Mouse (Mus musculus): ENCODE measurements around the gene 1600014C23Rik. TPM values are rescaled to one million over a fixed set of nuclear protein-coding genes. Genes with fewer than 3 reads are reported as not detected.
A peak's percentile ranks its signal among the peaks of the same experiment; 100 is the strongest.

1600014C23Rik gene
- total RNA-seq, 1 experiment = not detected

GRCm38 (mm10) chr17:45752053-45752452, 18.4 kb upstream of the 1600014C23Rik start:
- Histone ChIP-seq H3K9ac (ENCODE audit: insufficient read depth, low read depth, low read length, poor library complexity, severe bottlenecking) (no peak overlapping the region), H3K36me3 (ENCODE audit: control insufficient read depth, insufficient read depth, low read length, poor library complexity, severe bottlenecking) (no peaks in the 10 kb centered on the region), H3K4me1 (ENCODE audit: control insufficient read depth in 2 of 2, insufficient read depth in 2 of 2, low read length in 2 of 2, poor library complexity in 1 of 2) (peaks cover 0 to 8% of the 10 kb centered on the region in 2 experiments; a peak in 1 of 4 replicates), H3K9me3 (ENCODE audit: control insufficient read depth, insufficient read depth, low read depth, low read length) (no peaks in the 10 kb centered on the region), H3K27ac (ENCODE audit: insufficient read depth, low read depth, low read length, poor library complexity, severe bottlenecking) (no peak overlapping the region), H3K4me3 (ENCODE audit: insufficient read depth in 1 of 2, low read depth in 1 of 2, low read length in 2 of 2, poor library complexity in 1 of 2, severe bottlenecking in 1 of 2) (no peak overlapping the region)
- DNase-seq (ENCODE audit: low read depth, low spot score) = no peak
- TF ChIP-seq ZC3H11A (IDR thresholded peaks at IDR 0.05; ENCODE audit: borderline replicate concordance, low read depth, low read length) (no peak), ZNF384 (IDR thresholded peaks at IDR 0.05; ENCODE audit: low read depth, low read length) (no peak), HCFC1 (IDR thresholded peaks at IDR 0.05; ENCODE audit: borderline replicate concordance, insufficient read depth, low read length) (no peak), MAFK (IDR thresholded peaks at IDR 0.05; ENCODE audit: insufficient read depth, low read depth, low read length) (no peak), CHD2 (IDR thresholded peaks at IDR 0.05; ENCODE audit: low read depth, low read length) (no peak)
- in situ Hi-C loops (cut with MboI; ENCODE audit: low sequenced_read_pairs in 2 of 2, unreplicated experiment in 2 of 2) = no loop called here

GRCm38 (mm10) chr17:45751359-45751758, 17.7 kb upstream of the 1600014C23Rik start:
- Histone ChIP-seq H3K4me1 (ENCODE audit: control insufficient read depth in 2 of 2, insufficient read depth in 2 of 2, low read length in 2 of 2, poor library complexity in 1 of 2) (peaks cover 0 to 4% of the 10 kb centered on the region in 2 experiments; a peak in 1 of 4 replicates), H3K36me3 (ENCODE audit: control insufficient read depth, insufficient read depth, low read length, poor library complexity, severe bottlenecking) (no peaks in the 10 kb centered on the region), H3K4me3 (ENCODE audit: insufficient read depth in 1 of 2, low read depth in 1 of 2, low read length in 2 of 2, poor library complexity in 1 of 2, severe bottlenecking in 1 of 2) (no peak overlapping the region), H3K27ac (ENCODE audit: insufficient read depth, low read depth, low read length, poor library complexity, severe bottlenecking) (no peak overlapping the region), H3K9ac (ENCODE audit: insufficient read depth, low read depth, low read length, poor library complexity, severe bottlenecking) (no peak overlapping the region), H3K9me3 (ENCODE audit: control insufficient read depth, insufficient read depth, low read depth, low read length) (no peaks in the 10 kb centered on the region)
- in situ Hi-C loops (cut with MboI; ENCODE audit: low sequenced_read_pairs in 2 of 2, unreplicated experiment in 2 of 2) = no loop called here
- TF ChIP-seq ZC3H11A (IDR thresholded peaks at IDR 0.05; ENCODE audit: borderline replicate concordance, low read depth, low read length) = no peak
- TF ChIP-seq ZNF384 (IDR thresholded peaks at IDR 0.05; ENCODE audit: low read depth, low read length) = peak; percentile 59; the same call in 1 of the 2 replicates
- DNase-seq (ENCODE audit: low read depth, low spot score) = no peak

DNA sequence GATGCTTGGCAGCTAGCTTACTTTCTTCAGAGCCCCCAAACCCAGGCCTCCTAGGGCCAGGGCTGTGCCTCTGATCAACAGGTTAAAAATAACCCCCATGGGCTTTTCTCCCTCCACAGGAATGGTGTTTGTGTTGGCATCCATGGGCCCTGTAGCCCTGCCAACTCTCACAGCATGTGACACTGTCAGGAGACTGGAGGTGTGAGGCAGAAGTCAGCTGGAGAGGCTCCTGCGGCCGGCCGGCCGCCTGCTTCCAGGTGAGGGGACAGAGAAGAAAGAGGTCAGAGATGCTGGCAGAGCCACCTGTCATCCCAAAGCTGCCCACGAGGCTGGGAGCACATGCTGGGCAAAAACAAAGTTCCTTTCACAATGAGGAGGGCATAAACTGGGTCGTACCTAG, 15.5 kb upstream of the 1600014C23Rik start:
- H3K27ac ChIP-seq (ENCODE audit: insufficient read depth, low read depth, low read length, poor library complexity, severe bottlenecking) = no peak overlapping the region
- in situ Hi-C loops (cut with MboI; ENCODE audit: low sequenced_read_pairs in 2 of 2, unreplicated experiment in 2 of 2) = no loop called here
- no peaks in the 10 kb centered on the region for H3K9me3 ChIP-seq (ENCODE audit: control insufficient read depth, insufficient read depth, low read depth, low read length)
- no peak overlapping the region for H3K4me3 ChIP-seq (ENCODE audit: insufficient read depth in 1 of 2, low read depth in 1 of 2, low read length in 2 of 2, poor library complexity in 1 of 2, severe bottlenecking in 1 of 2)
- TF ChIP-seq MAFK (IDR thresholded peaks at IDR 0.05; ENCODE audit: insufficient read depth, low read depth, low read length) (no peak), ZNF384 (IDR thresholded peaks at IDR 0.05; ENCODE audit: low read depth, low read length) (no peak), HCFC1 (IDR thresholded peaks at IDR 0.05; ENCODE audit: borderline replicate concordance, insufficient read depth, low read length) (no peak), ZC3H11A (IDR thresholded peaks at IDR 0.05; ENCODE audit: borderline replicate concordance, low read depth, low read length) (no peak), CHD2 (IDR thresholded peaks at IDR 0.05; ENCODE audit: low read depth, low read length) (no peak)
- peaks cover 0 to 3% of the 10 kb centered on the region in 2 experiments; a peak in 1 of 4 replicates for H3K4me1 ChIP-seq (ENCODE audit: control insufficient read depth in 2 of 2, insufficient read depth in 2 of 2, low read length in 2 of 2, poor library complexity in 1 of 2)
- H3K36me3 ChIP-seq (ENCODE audit: control insufficient read depth, insufficient read depth, low read length, poor library complexity, severe bottlenecking) = no peaks in the 10 kb centered on the region
- H3K9ac ChIP-seq (ENCODE audit: insufficient read depth, low read depth, low read length, poor library complexity, severe bottlenecking) = no peak overlapping the region
- DNase-seq (ENCODE audit: low read depth, low spot score) = no peak

GRCm38 (mm10) chr17:45747858-45748785, 14.5 kb upstream of the 1600014C23Rik start:
- H3K27ac ChIP-seq (ENCODE audit: insufficient read depth, low read depth, low read length, poor library complexity, severe bottlenecking) = no peak overlapping the region
- no peaks in the 10 kb centered on the region for H3K9me3 ChIP-seq (ENCODE audit: control insufficient read depth, insufficient read depth, low read depth, low read length)
- peak overlapping the region; percentile 72 for H3K9ac ChIP-seq (ENCODE audit: insufficient read depth, low read depth, low read length, poor library complexity, severe bottlenecking)
- TF ChIP-seq ZNF384 (IDR thresholded peaks at IDR 0.05; ENCODE audit: low read depth, low read length) = no peak
- TF ChIP-seq CHD2 (IDR thresholded peaks at IDR 0.05; ENCODE audit: low read depth, low read length) = no peak
- no peak for TF ChIP-seq HCFC1 (IDR thresholded peaks at IDR 0.05; ENCODE audit: borderline replicate concordance, insufficient read depth, low read length)
- no peak for TF ChIP-seq ZC3H11A (IDR thresholded peaks at IDR 0.05; ENCODE audit: borderline replicate concordance, low read depth, low read length)
- no peak for TF ChIP-seq MAFK (IDR thresholded peaks at IDR 0.05; ENCODE audit: insufficient read depth, low read depth, low read length)
- in situ Hi-C loops (cut with MboI; ENCODE audit: low sequenced_read_pairs in 2 of 2, unreplicated experiment in 2 of 2) = no loop called here
- H3K36me3 ChIP-seq (ENCODE audit: control insufficient read depth, insufficient read depth, low read length, poor library complexity, severe bottlenecking) = no peaks in the 10 kb centered on the region
- H3K4me1 ChIP-seq (ENCODE audit: control insufficient read depth in 2 of 2, insufficient read depth in 2 of 2, low read length in 2 of 2, poor library complexity in 1 of 2) = peaks cover 0 to 3% of the 10 kb centered on the region in 2 experiments; a peak in 1 of 4 replicates
- peak; percentile 57 for DNase-seq (ENCODE audit: low read depth, low spot score)
- peak overlapping the region; percentile 18 to 31; a peak in 2 of 4 replicates for H3K4me3 ChIP-seq (ENCODE audit: insufficient read depth in 1 of 2, low read depth in 1 of 2, low read length in 2 of 2, poor library complexity in 1 of 2, severe bottlenecking in 1 of 2)
